Mouse (Mus musculus): ENCODE measurements around the gene Traf3ip2. TPM values are rescaled to one million over a fixed set of nuclear protein-coding genes. Genes with fewer than 3 reads are reported as not detected.

Traf3ip2 gene
- polyA plus RNA-seq, 1 experiment from 2014 or later: 9.5 TPM

GRCm38 (mm10) chr10:39611234-39611633, 1.5 kb upstream of the Traf3ip2 start:
- Histone ChIP-seq H3K36me3 (no peaks in the 10 kb centered on the region), H3K27me3 (ENCODE audit: low read depth, poor library complexity, severe bottlenecking) (0 out of 2 replicates have a peak, but pooled peaks cover 3% of the 10 kb centered on the region), H3K9me3 (replicated peaks) (peaks cover 6% of the 10 kb centered on the region; the same call in 1 of the 2 replicates), H3K4me1 (peaks cover 33% of the 10 kb centered on the region), H3K27ac (replicated peaks) (no peak overlapping the region), H3K4me3 (no peak overlapping the region)
- 80% methylated on average over 3 of the region's 3 CpGs for WGBS
- DNase-seq (ENCODE audit: low spot score): no peak

- peaks cover 33% of the 10 kb centered on the region for H3K4me1 ChIP-seq
- no peak for DNase-seq (ENCODE audit: low spot score)
- H3K36me3 ChIP-seq: no peaks in the 10 kb centered on the region
- no peak overlapping the region for H3K4me3 ChIP-seq
- no peak overlapping the region for H3K27ac ChIP-seq (replicated peaks)
- 0 out of 2 replicates have a peak, but pooled peaks cover 3% of the 10 kb centered on the region for H3K27me3 ChIP-seq (ENCODE audit: low read depth, poor library complexity, severe bottlenecking)
- WGBS: 88% methylated on average over 2 of the region's 2 CpGs
- H3K9me3 ChIP-seq (replicated peaks): no peaks in the 10 kb centered on the region
Measured at GRCm38 (mm10) chr10:39612131-39612530, 603 bp upstream of the Traf3ip2 start.

- 14% methylated on average over 26 of the region's 26 CpGs for WGBS
- H3K27ac ChIP-seq (replicated peaks): peak overlapping the region; percentile 78
- peak overlapping the region; percentile 44 for H3K4me3 ChIP-seq
- peak; percentile 53 for DNase-seq (ENCODE audit: low spot score)
- H3K36me3 ChIP-seq: no peaks in the 10 kb centered on the region
- H3K4me1 ChIP-seq: peaks cover 33% of the 10 kb centered on the region
- 0 out of 2 replicates have a peak, but pooled peaks cover 3% of the 10 kb centered on the region for H3K27me3 ChIP-seq (ENCODE audit: low read depth, poor library complexity, severe bottlenecking)
- H3K9me3 ChIP-seq (replicated peaks): no peaks in the 10 kb centered on the region
Measured at GRCm38 (mm10) chr10:39612989-39613831, 476 bp downstream of the Traf3ip2 start.

GRCm38 (mm10) chr10:39613973-39614372, 1.2 kb downstream of the Traf3ip2 start:
- Histone ChIP-seq H3K4me3 (0 out of 2 replicates have a peak overlapping the region, but pooled peaks have one; percentile 44), H3K27me3 (ENCODE audit: low read depth, poor library complexity, severe bottlenecking) (0 out of 2 replicates have a peak, but pooled peaks cover 3% of the 10 kb centered on the region), H3K36me3 (no peaks in the 10 kb centered on the region), H3K4me1 (peaks cover 33% of the 10 kb centered on the region), H3K27ac (replicated peaks) (peak overlapping the region; percentile 78), H3K9me3 (replicated peaks) (no peaks in the 10 kb centered on the region)
- DNase-seq (ENCODE audit: low spot score): no peak
- 59% methylated on average over 2 of the region's 2 CpGs for WGBS

- H3K9me3 ChIP-seq (replicated peaks): no peaks in the 10 kb centered on the region
- peaks cover 33% of the 10 kb centered on the region for H3K4me1 ChIP-seq
- H3K27me3 ChIP-seq (ENCODE audit: low read depth, poor library complexity, severe bottlenecking): 0 out of 2 replicates have a peak, but pooled peaks cover 3% of the 10 kb centered on the region
- peak overlapping the region; percentile 28 for H3K27ac ChIP-seq (replicated peaks)
- no peaks in the 10 kb centered on the region for H3K36me3 ChIP-seq
- WGBS: 35% methylated on average over 6 of the region's 6 CpGs
- H3K4me3 ChIP-seq: no peak overlapping the region
- no peak for DNase-seq (ENCODE audit: low spot score)
Measured at GRCm38 (mm10) chr10:39614676-39615075, 1.9 kb downstream of the Traf3ip2 start.

GRCm38 (mm10) chr10:39615531-39616229, 2.9 kb downstream of the Traf3ip2 start:
- DNase-seq (ENCODE audit: low spot score): no peak
- Histone ChIP-seq H3K9me3 (replicated peaks) (no peaks in the 10 kb centered on the region), H3K4me1 (peaks cover 33% of the 10 kb centered on the region), H3K27me3 (ENCODE audit: low read depth, poor library complexity, severe bottlenecking) (0 out of 2 replicates have a peak, but pooled peaks cover 3% of the 10 kb centered on the region), H3K4me3 (no peak overlapping the region), H3K36me3 (no peaks in the 10 kb centered on the region), H3K27ac (replicated peaks) (0 out of 2 replicates have a peak overlapping the region, but pooled peaks have one; percentile 13)
- 91% methylated on average over 12 of the region's 12 CpGs for WGBS

GRCm38 (mm10) chr10:39616230-39616590, 3.5 kb downstream of the Traf3ip2 start:
- 89% methylated on average over 9 of the region's 9 CpGs for WGBS
- no peak for DNase-seq (ENCODE audit: low spot score)
- no peak overlapping the region for H3K27ac ChIP-seq (replicated peaks)

GRCm38 (mm10) chr10:39616626-39617025, 3.9 kb downstream of the Traf3ip2 start:
- H3K9me3 ChIP-seq (replicated peaks): no peaks in the 10 kb centered on the region
- 0 out of 2 replicates have a peak, but pooled peaks cover 6% of the 10 kb centered on the region for H3K36me3 ChIP-seq
- no peak overlapping the region for H3K4me3 ChIP-seq
- H3K4me1 ChIP-seq: peaks cover 33% of the 10 kb centered on the region
- DNase-seq (ENCODE audit: low spot score): no peak
- H3K27me3 ChIP-seq (ENCODE audit: low read depth, poor library complexity, severe bottlenecking): 0 out of 2 replicates have a peak, but pooled peaks cover 3% of the 10 kb centered on the region
- 94% methylated on average over 8 of the region's 8 CpGs for WGBS
- H3K27ac ChIP-seq (replicated peaks): no peak overlapping the region

More at GRCm38 (mm10) chr10:39616230-39616590, 3.5 kb downstream of the Traf3ip2 start:
- 0 out of 2 replicates have a peak, but pooled peaks cover 3% of the 10 kb centered on the region for H3K27me3 ChIP-seq (ENCODE audit: low read depth, poor library complexity, severe bottlenecking)
- no peaks in the 10 kb centered on the region for H3K9me3 ChIP-seq (replicated peaks)
- H3K36me3 ChIP-seq: 0 out of 2 replicates have a peak, but pooled peaks cover 2% of the 10 kb centered on the region
- H3K4me1 ChIP-seq: peaks cover 33% of the 10 kb centered on the region
- no peak overlapping the region for H3K4me3 ChIP-seq

- Histone ChIP-seq H3K4me1 (peaks cover 25% of the 10 kb centered on the region), H3K27ac (replicated peaks) (no peak overlapping the region), H3K36me3 (peaks cover 14% of the 10 kb centered on the region; the same call in 1 of the 2 replicates), H3K9me3 (replicated peaks) (no peaks in the 10 kb centered on the region), H3K27me3 (ENCODE audit: low read depth, poor library complexity, severe bottlenecking) (no peaks in the 10 kb centered on the region), H3K4me3 (no peak overlapping the region)
- 81% methylated on average over 10 of the region's 10 CpGs for WGBS
- no peak for DNase-seq (ENCODE audit: low spot score)
Measured at GRCm38 (mm10) chr10:39618431-39618830, 5.7 kb downstream of the Traf3ip2 start.

GRCm38 (mm10) chr10:39620626-39621025, 7.9 kb downstream of the Traf3ip2 start:
- no peak overlapping the region for H3K27ac ChIP-seq (replicated peaks)
- peaks cover 19% of the 10 kb centered on the region for H3K4me1 ChIP-seq
- WGBS: 87% methylated on average over 5 of the region's 5 CpGs
- H3K36me3 ChIP-seq: peaks cover 14% of the 10 kb centered on the region; the same call in 1 of the 2 replicates
- no peak overlapping the region for H3K4me3 ChIP-seq
- H3K27me3 ChIP-seq (ENCODE audit: low read depth, poor library complexity, severe bottlenecking): no peaks in the 10 kb centered on the region
- no peak for DNase-seq (ENCODE audit: low spot score)
- H3K9me3 ChIP-seq (replicated peaks): no peaks in the 10 kb centered on the region

- WGBS: 81% methylated on average over 6 of the region's 6 CpGs
- Histone ChIP-seq H3K4me1 (peaks cover 17% of the 10 kb centered on the region), H3K4me3 (no peak overlapping the region), H3K27ac (replicated peaks) (no peak overlapping the region), H3K36me3 (peaks cover 18% of the 10 kb centered on the region; the same call in 1 of the 2 replicates), H3K27me3 (ENCODE audit: low read depth, poor library complexity, severe bottlenecking) (no peaks in the 10 kb centered on the region; the same call in 1 of the 2 replicates), H3K9me3 (replicated peaks) (no peaks in the 10 kb centered on the region)
- DNase-seq (ENCODE audit: low spot score): no peak
Measured at GRCm38 (mm10) chr10:39623806-39624205, 11.1 kb downstream of the Traf3ip2 start.

GRCm38 (mm10) chr10:39624837-39625625, 12.3 kb downstream of the Traf3ip2 start:
- Histone ChIP-seq H3K4me3 (no peak overlapping the region), H3K9me3 (replicated peaks) (no peaks in the 10 kb centered on the region), H3K27me3 (ENCODE audit: low read depth, poor library complexity, severe bottlenecking) (no peaks in the 10 kb centered on the region; the same call in 1 of the 2 replicates), H3K36me3 (peaks cover 18% of the 10 kb centered on the region; the same call in 1 of the 2 replicates), H3K4me1 (peaks cover 27% of the 10 kb centered on the region), H3K27ac (replicated peaks) (no peak overlapping the region)
- DNase-seq (ENCODE audit: low spot score): no peak
- 64% methylated on average over 12 of the region's 12 CpGs for WGBS

Measured in midbrain, embryonic 10.5 days (tissue).